Mouse (Mus musculus): ENCODE measurements around the gene Xxylt1. TPM values are rescaled to one million over a fixed set of nuclear protein-coding genes. Genes with fewer than 3 reads are reported as not detected.

The Xxylt1 gene
- total RNA-seq (2012; rRNA removed), result 22.6 and 39.8 TPM in 2 replicates

- Histone ChIP-seq H3K9me3 (ENCODE audit: control insufficient read depth, insufficient read depth, low read depth, low read length) (no peaks in the 10 kb centered on the region), H3K27ac (ENCODE audit: insufficient read depth, low read depth, low read length, poor library complexity, severe bottlenecking) (no peak within 1 kb of the TSS), H3K4me3 (ENCODE audit: insufficient read depth in 1 of 2, low read depth in 1 of 2, low read length in 2 of 2, poor library complexity in 1 of 2, severe bottlenecking in 1 of 2) (peak within 1 kb of the TSS; percentile 79 to 88), H3K36me3 (ENCODE audit: control insufficient read depth, insufficient read depth, low read length, poor library complexity, severe bottlenecking) (peaks cover 5% of the 10 kb centered on the region; the same call in 1 of the 2 replicates), H3K4me1 (ENCODE audit: control insufficient read depth in 2 of 2, insufficient read depth in 2 of 2, low read length in 2 of 2, poor library complexity in 1 of 2) (peaks cover 0 to 7% of the 10 kb centered on the region in 2 experiments; a peak in 1 of 4 replicates), H3K9ac (ENCODE audit: insufficient read depth, low read depth, low read length, poor library complexity, severe bottlenecking) (peak within 1 kb of the TSS; percentile 79)
- TF ChIP-seq CHD2 (IDR thresholded peaks at IDR 0.05; ENCODE audit: low read depth, low read length) (no peak), ZC3H11A (IDR thresholded peaks at IDR 0.05; ENCODE audit: borderline replicate concordance, low read depth, low read length) (no peak), ZNF384 (IDR thresholded peaks at IDR 0.05; ENCODE audit: low read depth, low read length) (no peak), MAFK (IDR thresholded peaks at IDR 0.05; ENCODE audit: insufficient read depth, low read depth, low read length) (no peak), HCFC1 (IDR thresholded peaks at IDR 0.05; ENCODE audit: borderline replicate concordance, insufficient read depth, low read length) (no peak)
- peak; percentile 88 for DNase-seq (ENCODE audit: low read depth, low spot score)
- in situ Hi-C loops (cut with MboI; ENCODE audit: low sequenced_read_pairs in 2 of 2, unreplicated experiment in 2 of 2), result loop anchor here in 1 of 2 experiments (10.0 kb wide), 1 partner anchor 274 kb away; no protein-coding TSS in a partner anchor
Measured at GRCm38 (mm10) chr16:31081125-31081664, at the start of gene Xxylt1. Gene Xxylt1 (minus strand): TSS chr16:31081432.

GRCm38 (mm10) chr16:31128116-31128515, 46.9 kb upstream of the Xxylt1 start:
- Histone ChIP-seq H3K27ac (ENCODE audit: insufficient read depth, low read depth, low read length, poor library complexity, severe bottlenecking) (no peak overlapping the region), H3K9ac (ENCODE audit: insufficient read depth, low read depth, low read length, poor library complexity, severe bottlenecking) (no peak overlapping the region), H3K4me3 (ENCODE audit: insufficient read depth in 1 of 2, low read depth in 1 of 2, low read length in 2 of 2, poor library complexity in 1 of 2, severe bottlenecking in 1 of 2) (no peak overlapping the region), H3K36me3 (ENCODE audit: control insufficient read depth, insufficient read depth, low read length, poor library complexity, severe bottlenecking) (no peaks in the 10 kb centered on the region; the same call in 1 of the 2 replicates), H3K9me3 (ENCODE audit: control insufficient read depth, insufficient read depth, low read depth, low read length) (no peaks in the 10 kb centered on the region), H3K4me1 (ENCODE audit: control insufficient read depth in 2 of 2, insufficient read depth in 2 of 2, low read length in 2 of 2, poor library complexity in 1 of 2) (no peaks in the 10 kb centered on the region)
- in situ Hi-C loops (cut with MboI; ENCODE audit: low sequenced_read_pairs in 2 of 2, unreplicated experiment in 2 of 2), result no loop called here
- DNase-seq (ENCODE audit: low read depth, low spot score), result no peak
- TF ChIP-seq MAFK (IDR thresholded peaks at IDR 0.05; ENCODE audit: insufficient read depth, low read depth, low read length) (no peak), ZC3H11A (IDR thresholded peaks at IDR 0.05; ENCODE audit: borderline replicate concordance, low read depth, low read length) (no peak), ZNF384 (IDR thresholded peaks at IDR 0.05; ENCODE audit: low read depth, low read length) (no peak)

GRCm38 (mm10) chr16:31124991-31125390, 43.8 kb upstream of the Xxylt1 start:
- no peak for TF ChIP-seq MAFK (IDR thresholded peaks at IDR 0.05; ENCODE audit: insufficient read depth, low read depth, low read length)
- TF ChIP-seq HCFC1 (IDR thresholded peaks at IDR 0.05; ENCODE audit: borderline replicate concordance, insufficient read depth, low read length), result no peak
- no peak for TF ChIP-seq ZNF384 (IDR thresholded peaks at IDR 0.05; ENCODE audit: low read depth, low read length)
- no peak for TF ChIP-seq ZC3H11A (IDR thresholded peaks at IDR 0.05; ENCODE audit: borderline replicate concordance, low read depth, low read length)
- TF ChIP-seq CHD2 (IDR thresholded peaks at IDR 0.05; ENCODE audit: low read depth, low read length), result no peak
- Histone ChIP-seq H3K4me1 (ENCODE audit: control insufficient read depth in 2 of 2, insufficient read depth in 2 of 2, low read length in 2 of 2, poor library complexity in 1 of 2) (no peaks in the 10 kb centered on the region), H3K27ac (ENCODE audit: insufficient read depth, low read depth, low read length, poor library complexity, severe bottlenecking) (no peak overlapping the region), H3K9ac (ENCODE audit: insufficient read depth, low read depth, low read length, poor library complexity, severe bottlenecking) (no peak overlapping the region), H3K4me3 (ENCODE audit: insufficient read depth in 1 of 2, low read depth in 1 of 2, low read length in 2 of 2, poor library complexity in 1 of 2, severe bottlenecking in 1 of 2) (no peak overlapping the region), H3K9me3 (ENCODE audit: control insufficient read depth, insufficient read depth, low read depth, low read length) (no peaks in the 10 kb centered on the region), H3K36me3 (ENCODE audit: control insufficient read depth, insufficient read depth, low read length, poor library complexity, severe bottlenecking) (no peaks in the 10 kb centered on the region)
- in situ Hi-C loops (cut with MboI; ENCODE audit: low sequenced_read_pairs in 2 of 2, unreplicated experiment in 2 of 2), result no loop called here
- no peak for DNase-seq (ENCODE audit: low read depth, low spot score)

- no peaks in the 10 kb centered on the region for H3K9me3 ChIP-seq (ENCODE audit: control insufficient read depth, insufficient read depth, low read depth, low read length)
- TF ChIP-seq MAFK (IDR thresholded peaks at IDR 0.05; ENCODE audit: insufficient read depth, low read depth, low read length), result no peak
- TF ChIP-seq ZNF384 (IDR thresholded peaks at IDR 0.05; ENCODE audit: low read depth, low read length), result no peak
- no peak for TF ChIP-seq ZC3H11A (IDR thresholded peaks at IDR 0.05; ENCODE audit: borderline replicate concordance, low read depth, low read length)
- TF ChIP-seq CHD2 (IDR thresholded peaks at IDR 0.05; ENCODE audit: low read depth, low read length), result no peak
- no peak for TF ChIP-seq HCFC1 (IDR thresholded peaks at IDR 0.05; ENCODE audit: borderline replicate concordance, insufficient read depth, low read length)
- H3K36me3 ChIP-seq (ENCODE audit: control insufficient read depth, insufficient read depth, low read length, poor library complexity, severe bottlenecking), result peaks cover 2% of the 10 kb centered on the region; the same call in 1 of the 2 replicates
- DNase-seq (ENCODE audit: low read depth, low spot score), result no peak
- H3K27ac ChIP-seq (ENCODE audit: insufficient read depth, low read depth, low read length, poor library complexity, severe bottlenecking), result no peak overlapping the region
- in situ Hi-C loops (cut with MboI; ENCODE audit: low sequenced_read_pairs in 2 of 2, unreplicated experiment in 2 of 2), result no loop called here
- no peak overlapping the region for H3K4me3 ChIP-seq (ENCODE audit: insufficient read depth in 1 of 2, low read depth in 1 of 2, low read length in 2 of 2, poor library complexity in 1 of 2, severe bottlenecking in 1 of 2)
- H3K4me1 ChIP-seq (ENCODE audit: control insufficient read depth in 2 of 2, insufficient read depth in 2 of 2, low read length in 2 of 2, poor library complexity in 1 of 2), result no peaks in the 10 kb centered on the region
- no peak overlapping the region for H3K9ac ChIP-seq (ENCODE audit: insufficient read depth, low read depth, low read length, poor library complexity, severe bottlenecking)
Measured at GRCm38 (mm10) chr16:31121612-31122011, 40.4 kb upstream of the Xxylt1 start.
